Mouse (Mus musculus): ENCODE results near the gene Ovol3.
"Not testable (repeated sequence)": the region's sequence is repeated elsewhere in the genome, so short reads cannot be mapped to it uniquely, and the experiment has no call there.

Ovol3 gene

DNA sequence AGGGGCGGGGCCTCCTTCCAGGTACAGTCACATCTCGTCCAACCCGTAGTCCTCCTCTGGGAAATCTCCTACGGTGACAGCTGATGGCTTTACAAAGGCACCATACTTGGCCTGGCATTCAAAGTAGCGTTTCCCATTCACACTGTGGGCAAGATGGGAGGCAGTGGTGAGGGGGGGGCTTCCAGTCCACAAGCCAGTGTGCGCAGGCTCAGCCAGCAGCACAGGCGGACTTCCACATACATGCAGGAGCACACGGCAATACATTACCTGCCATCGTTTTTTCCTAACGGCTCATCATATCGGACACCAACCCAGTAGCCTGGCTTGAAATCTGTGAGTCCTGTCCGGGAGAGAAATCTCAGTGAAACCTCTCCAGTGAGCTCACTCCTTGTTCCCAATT, 11.3 kb downstream of the Ovol3 start:
- in situ Hi-C loops (cut with MboI, MseI): no loop called here

DNA sequence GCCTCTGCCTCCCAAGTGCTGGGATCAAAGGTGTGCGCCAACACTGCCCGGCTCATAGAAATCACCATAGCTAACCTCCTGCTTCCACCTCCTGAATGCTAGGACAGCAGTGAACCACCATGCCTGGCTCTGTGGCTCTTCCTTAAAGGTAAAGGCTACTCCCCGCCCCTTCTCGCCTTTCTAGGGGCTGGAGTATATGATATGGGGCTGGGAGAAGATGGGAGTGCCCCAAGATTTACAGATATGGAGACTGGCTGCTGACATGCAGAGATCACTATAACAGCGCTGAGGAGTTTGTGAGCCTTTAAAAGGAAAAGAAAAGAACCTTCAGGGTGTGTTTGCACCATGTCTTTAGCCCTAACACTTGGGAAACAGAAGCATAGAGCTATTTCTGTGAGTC, 13.3 kb downstream of the Ovol3 start:
- in situ Hi-C loops (cut with MboI, MseI): no loop called here

DNA sequence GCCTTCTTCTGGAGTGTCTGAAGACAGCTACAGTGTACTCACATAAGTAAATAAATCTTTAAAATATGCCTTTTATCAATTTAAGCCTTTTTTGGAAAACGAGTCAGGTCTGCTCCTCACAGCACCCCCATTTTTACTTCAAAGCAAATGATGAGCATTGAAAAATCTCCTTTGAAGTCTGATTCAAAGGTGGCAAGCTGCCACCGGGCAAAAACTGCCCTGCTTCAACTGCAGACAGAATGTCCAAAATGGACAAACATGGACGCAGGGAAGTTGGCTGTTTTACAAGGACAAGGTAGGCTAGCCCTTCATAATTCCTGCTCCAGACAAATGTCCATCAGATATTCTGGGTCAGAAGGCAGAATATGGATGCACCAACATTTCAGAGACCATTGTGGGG, 14.1 kb downstream of the Ovol3 start:
- in situ Hi-C loops (cut with MboI, MseI): no loop called here

DNA sequence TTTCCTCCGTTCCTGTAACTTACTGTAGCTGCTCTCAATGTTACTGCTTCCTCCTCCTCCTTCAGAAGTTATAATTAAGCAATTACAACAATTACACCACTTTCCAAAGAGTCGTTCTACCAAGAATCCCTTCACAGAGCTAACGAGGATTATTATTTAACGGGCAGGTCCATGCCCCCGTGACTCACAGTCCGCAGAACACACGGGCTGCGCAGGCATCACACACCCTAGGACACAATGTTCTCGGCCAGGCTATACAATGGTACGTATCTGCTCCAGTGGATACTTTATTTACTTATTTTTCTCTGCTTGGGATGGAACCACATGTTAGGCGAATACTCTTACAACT, 15.5 kb downstream of the Ovol3 start:
- in situ Hi-C loops (cut with MboI, MseI): no loop called here

DNA sequence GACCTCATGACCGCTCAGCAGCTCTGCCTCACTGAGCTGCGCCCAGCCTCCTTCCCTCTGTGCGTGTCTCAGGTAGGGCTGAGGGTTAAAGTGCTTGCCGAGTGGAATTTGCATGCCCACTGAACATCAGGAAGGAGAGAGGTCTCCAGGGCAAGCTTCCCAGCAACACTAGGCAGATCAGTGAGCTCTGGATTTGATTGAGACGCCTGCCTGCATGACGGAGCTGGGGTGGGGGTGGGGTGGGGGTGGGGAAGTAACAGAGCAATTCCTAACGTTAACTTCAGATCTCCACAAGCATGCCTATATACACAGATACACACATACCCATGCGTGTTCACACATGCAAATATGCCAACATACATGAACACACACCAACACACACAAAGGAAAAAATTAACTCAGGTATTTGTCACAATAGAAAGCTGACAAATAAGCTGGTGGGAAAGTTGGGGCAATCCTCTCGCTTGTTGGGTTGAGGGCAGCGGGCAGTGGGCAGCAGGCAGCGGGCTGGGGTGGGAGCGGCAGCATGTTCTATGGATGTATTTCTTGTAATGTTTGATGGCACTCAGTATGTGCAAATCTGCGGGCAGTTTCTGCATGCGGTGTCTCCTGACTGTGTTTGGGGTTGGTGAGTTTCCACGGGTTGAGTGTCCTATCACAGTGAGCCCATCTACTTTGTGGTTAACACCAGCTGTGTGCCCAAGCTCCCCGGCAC, 16.1 kb downstream of the Ovol3 start:
- in situ Hi-C loops (cut with MboI, MseI): no loop called here

DNA sequence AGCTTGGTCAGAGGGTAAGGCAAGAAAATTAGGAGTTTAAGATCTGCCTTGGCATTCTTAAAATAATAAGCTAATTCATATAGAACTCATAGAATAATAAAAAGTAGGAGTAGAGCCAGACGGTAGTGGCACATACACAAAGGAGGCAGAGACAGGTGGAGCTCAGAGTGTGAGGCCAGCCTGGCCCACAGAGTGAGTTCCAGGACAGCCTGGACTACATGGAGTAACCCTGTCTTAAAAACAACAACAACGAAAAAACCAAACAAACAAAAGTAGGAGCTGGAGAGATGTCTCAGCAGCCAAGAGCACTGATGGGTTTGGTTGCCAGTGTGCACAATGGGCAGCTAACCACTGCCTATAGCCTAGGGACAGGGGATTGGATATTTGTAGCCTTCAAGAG, 18.2 kb downstream of the Ovol3 start:
- in situ Hi-C loops (cut with MboI, MseI): no loop called here

DNA sequence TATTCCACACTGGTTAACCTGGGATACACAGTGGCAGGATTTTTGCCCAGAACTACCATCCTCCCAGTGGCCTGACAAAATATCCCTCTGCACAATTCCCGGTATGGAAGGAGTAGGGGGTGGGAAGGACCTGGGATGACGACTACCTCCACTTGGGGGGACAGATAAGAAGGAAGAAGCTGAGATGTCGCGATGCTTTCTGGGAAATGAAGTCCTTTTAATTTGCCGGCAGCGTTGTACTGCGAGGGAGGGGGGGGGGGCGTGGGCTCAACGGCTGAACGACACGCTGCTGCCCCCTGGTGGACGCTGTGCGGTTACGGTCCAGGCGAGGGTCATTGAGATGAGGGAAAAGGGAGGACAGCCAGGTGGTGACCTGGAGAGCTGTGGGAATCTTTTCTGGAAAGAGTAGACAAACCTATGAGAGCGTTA, 18.8 kb downstream of the Ovol3 start:
- in situ Hi-C loops (cut with MboI, MseI): no loop called here

DNA sequence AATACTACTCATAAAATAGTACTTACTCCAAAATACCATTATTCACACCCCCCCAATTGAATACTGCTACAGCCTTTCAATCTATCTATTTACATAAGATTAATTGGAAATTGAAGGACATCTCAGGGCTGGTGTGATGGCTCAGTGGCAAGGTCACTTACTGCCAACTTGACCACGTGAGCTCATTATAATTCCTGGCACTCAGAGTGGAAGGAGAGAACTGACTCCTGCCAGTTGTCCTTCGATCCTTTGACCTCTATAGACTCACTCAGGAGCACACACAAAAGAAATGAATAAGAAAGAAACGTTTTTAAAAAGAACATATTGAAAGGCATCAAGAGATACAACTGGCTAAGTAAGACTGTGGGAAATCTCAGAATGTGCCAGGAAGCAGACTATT, 19.6 kb downstream of the Ovol3 start:
- in situ Hi-C loops (cut with MboI, MseI): no loop called here

DNA sequence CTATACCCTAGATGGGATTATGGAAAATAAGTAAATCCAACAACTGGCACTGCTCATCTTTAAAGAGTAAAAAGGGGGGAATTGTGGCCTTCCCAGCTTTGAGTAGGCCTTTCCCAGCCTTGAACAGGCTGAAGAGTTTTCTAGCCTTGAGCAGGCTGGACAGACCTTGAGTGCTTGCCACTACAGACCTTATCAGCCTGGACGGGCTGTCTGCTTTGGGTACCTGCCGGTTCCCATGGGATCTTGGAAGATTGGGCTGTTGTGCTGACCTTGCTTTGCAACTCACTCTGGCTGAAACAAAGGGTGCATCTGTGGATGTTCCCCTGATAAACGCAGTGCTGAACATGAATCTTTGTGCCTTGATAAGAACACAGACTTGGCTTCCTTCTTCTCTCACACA, 21.6 kb downstream of the Ovol3 start:
- in situ Hi-C loops (cut with MboI, MseI): loop anchor here (5.0 kb wide), 1 partner anchor 42 kb away; no protein-coding TSS in a partner anchor

DNA sequence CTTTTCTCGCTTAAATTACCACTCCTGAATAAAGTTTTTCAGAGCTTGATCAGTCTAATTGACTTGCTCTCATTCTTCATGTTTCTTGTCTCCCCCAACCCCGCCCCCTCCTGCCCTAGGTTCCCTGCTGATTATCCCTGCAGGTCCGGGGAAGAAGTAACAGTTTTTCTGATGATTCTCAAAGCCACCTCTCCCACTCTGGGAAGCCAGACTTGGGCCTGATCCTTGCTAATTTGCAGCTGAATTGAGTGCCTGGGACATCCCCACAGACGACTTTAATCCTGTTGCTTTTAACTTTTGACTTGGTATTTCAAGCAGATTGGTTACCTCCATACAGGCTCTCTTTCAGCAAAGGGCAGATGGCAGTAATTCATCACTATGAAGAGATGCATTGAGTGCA, 24.5 kb downstream of the Ovol3 start:
- in situ Hi-C loops (cut with MboI, MseI): loop anchor here (5.0 kb wide), 1 partner anchor 39 kb away; no protein-coding TSS in a partner anchor

DNA sequence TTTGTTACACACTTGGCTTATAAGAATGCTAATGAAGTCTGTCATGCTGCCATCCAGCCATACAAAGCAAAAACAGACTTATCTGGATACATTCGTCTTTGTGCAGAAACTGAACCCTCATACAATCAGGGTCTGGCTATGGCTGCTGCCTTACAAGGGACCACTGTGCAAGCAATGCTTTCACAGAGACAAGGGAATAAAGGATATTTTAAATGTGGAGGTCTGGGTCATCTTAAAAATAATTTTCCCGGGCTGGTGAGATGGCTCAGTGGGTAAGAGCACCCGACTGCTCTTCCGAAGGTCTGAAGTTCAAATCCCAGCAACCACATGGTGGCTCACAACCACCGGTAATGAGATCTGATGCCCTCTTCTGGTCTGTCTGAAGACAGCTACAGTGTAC, 29.2 kb downstream of the Ovol3 start:
- in situ Hi-C loops (cut with MboI, MseI): not testable (repeated sequence)

DNA sequence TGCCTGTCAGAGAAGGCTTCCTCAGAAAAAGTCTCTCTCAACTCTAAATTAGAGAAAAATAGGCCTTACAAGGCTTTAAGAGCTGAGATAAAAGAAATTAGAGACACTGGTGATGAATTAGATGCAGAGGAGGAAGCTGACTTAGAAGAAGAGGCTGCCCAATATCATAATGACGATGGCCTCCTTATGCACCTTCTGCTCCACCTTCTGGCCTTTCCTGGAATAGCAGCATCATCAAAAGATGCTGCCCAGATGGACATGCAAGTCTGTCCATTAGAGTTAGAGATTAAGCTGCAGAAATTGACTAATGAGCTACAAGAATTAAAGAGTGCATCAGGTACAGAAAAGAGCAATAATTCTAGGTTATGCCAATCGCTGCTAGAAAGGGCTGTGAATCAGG, 30.1 kb downstream of the Ovol3 start:
- in situ Hi-C loops (cut with MboI, MseI): no loop called here

DNA sequence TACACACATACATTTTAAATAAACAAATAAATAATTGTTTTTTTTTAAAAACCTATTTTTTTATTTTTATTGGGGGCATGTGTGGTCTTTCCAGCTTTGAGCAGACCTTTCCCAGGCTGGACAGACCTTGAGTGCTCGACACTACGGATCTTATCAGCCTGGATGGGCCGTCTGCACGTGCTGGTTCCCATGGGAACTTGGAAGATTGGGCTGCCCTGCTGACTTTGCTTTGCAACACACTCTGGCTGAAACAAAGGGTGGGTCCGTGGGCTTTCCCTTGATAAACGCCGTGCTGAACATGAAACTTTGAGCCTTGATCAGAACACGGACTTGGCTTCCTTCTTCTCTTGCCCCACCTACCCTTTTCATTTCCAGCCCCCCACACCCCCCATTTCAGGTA, 31.1 kb downstream of the Ovol3 start:
- in situ Hi-C loops (cut with MboI, MseI): no loop called here

DNA sequence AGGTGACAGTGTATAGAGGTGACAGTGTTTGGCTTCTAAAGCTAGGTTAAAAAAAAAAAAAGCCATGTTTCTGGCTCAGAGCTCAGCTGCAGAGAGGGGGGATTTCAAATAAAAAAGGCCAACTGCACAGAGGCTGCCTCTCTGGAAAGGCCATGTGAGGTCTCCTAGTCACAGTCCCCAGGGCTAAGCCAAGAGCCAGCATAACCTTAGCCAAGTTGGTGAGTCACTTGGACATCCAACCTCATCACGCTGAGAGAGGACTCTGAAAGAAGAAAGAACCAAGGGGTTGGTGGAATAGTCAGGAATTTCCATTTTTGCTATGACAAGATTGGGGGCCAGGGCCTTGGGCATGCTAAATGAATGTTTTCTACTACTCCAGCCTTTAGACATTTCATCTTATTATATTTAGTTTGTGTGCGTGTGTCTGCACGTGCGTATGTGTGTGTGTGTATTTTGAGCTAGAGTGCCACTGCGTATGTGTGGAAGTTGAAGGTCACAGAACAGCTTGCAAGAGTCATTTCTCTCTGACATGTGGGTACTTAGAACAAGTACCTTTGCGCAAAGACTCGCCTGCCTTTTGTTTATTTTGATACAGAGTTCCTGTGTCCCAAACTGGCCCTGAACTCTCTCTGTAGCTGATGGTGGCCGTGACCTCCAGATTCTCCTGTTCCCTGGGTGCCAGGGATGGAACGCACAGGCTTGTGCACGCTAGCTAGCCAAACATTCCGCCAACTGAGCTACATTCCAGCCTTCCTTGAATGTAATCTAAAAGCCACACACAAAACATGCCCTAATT, 32.4 kb downstream of the Ovol3 start:
- in situ Hi-C loops (cut with MboI, MseI): no loop called here

DNA sequence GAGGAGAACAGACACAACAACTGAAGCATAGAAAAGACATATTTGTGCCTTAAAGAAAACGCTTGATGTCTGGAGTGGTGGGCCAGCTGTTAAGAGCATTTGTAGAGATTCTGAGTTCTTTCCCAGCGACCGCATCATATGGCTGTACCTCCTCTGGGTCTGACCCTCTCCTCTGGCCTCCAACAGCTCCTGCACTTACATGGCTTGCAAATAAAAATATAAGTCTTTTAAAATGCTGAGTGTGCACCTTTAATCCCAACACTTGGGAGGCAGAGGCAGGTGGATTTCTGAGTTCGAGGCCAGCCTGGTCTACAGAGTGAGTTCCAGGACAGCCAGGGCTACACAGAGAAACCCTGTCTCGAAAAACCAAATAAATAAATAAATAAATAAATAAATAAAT, 34.9 kb downstream of the Ovol3 start:
- in situ Hi-C loops (cut with MboI, MseI): not testable (repeated sequence)

DNA sequence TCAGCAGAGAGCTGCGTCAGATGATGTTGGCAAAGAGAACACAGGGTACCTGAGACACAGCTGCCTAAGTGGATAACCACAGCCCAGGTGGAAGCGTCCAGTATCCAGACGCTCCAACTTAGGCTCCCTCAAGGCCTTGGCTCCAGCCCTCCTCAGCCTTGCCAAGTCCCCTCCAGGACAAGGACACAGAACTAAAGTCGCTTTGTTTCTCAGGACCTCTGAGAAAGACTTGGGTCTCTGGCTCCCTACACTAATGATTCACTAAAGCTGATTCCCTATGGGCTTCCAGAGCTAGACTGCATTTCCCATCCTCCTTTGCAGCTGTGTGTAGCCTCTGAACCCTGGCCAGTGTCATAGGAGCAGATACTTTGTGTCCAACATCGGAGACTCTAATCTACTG, 35.3 kb downstream of the Ovol3 start:
- in situ Hi-C loops (cut with MboI, MseI): no loop called here

DNA sequence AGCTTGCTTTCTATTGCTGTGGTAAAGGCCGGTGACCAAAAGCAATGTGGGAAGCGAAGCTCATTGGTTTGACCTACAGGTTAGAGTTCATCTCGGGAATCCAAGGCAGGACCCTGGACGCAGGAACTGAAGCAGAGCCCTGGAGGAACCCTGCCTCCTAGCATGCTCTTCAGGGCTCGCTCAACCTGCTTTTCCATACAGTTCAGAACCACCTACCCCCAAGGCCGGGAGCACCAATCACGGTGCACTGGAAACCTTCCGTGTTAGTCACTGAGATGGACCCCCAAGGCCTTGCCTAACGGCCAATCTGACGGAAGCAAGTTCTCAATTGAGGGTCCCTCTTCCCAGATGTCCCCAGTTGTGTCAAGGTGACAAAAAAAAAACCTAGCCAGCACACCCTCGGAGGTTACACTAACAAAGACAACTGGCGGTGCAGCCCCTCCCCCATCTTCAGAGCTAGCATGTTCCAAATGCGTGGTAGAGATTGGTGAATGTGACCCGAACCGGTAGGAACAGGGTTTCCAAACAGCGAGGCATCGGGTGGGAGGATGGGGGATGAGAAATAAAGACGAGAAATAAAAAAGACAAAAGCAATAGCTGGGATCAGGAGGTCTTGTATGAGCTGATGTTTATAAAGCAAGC, 35.9 kb downstream of the Ovol3 start:
- in situ Hi-C loops (cut with MboI, MseI): no loop called here

DNA sequence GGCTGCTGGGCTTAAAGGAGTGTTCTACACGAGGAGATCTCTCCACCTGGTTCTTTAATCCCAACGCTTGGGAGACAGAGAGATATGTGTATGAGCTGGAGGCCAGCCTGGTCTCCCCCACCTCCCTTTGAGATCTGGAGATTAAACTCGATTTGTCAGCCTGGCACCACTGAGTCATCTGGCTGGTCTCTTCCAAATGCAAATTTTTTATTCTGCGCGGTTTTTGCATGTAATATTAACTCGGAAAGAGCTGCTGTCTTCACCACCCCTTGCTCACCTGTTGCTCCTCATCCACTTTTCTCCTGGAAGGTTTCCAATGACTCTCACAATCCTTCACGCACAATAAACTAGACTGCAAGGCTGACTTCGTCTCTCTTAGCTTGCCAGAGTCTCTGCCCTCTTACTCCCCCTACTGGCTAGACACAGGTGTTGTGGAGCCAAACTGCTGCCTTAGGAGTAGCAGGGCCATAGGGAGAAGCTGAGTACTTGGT, 37.0 kb downstream of the Ovol3 start, which contains the start of gene Capns1:
Gene Capns1 (minus strand): TSS at position 331 of the 491 bp plus-strand sequence.
- in situ Hi-C loops (cut with MboI, MseI): no loop called here

DNA sequence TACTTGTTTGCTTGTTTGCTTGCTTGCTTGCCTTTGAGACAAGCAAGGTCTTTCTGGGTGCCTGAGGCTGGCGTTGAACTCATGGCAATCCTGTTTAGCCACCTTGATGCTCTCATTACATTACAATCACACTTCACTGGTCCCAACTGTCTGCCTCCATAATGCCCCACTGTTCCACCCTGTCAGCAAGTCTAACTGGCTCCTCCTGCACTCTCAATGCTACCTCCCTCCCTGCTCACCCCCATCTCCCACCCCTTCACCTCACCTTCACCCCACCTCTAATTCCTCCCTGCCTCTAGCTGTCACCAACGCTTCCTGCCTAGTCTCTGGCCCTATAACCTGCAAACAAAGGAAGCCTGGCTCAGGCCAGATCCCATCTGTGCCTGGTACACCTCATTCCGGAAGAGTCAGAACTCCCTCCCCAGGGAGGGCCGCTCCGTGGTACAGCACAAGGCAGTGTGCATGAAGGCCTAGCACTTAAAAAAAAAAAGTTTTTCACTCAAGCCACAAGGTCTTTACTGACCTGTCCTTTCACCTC, 37.9 kb downstream of the Ovol3 start:
- in situ Hi-C loops (cut with MboI, MseI): no loop called here

DNA sequence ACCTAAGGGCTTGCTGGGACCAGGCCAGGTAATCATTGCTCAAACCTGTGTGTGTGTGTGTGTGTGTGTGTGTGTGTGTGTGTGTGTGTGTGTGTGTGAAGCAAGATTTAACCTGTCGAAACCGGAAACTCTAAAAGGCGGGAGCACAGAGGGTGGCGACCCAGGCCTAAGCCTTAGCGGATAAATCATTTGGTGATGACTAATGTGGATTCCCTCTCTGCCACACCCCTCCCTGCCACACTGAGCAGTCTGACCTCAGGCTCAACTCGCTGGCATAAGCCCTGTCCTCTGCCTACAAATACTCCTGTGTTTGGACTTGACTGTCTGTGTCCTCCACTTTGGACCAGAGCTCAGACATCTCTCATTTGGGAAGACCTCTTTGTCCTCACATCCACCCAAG, 39.4 kb downstream of the Ovol3 start:
- in situ Hi-C loops (cut with MboI, MseI): no loop called here

DNA sequence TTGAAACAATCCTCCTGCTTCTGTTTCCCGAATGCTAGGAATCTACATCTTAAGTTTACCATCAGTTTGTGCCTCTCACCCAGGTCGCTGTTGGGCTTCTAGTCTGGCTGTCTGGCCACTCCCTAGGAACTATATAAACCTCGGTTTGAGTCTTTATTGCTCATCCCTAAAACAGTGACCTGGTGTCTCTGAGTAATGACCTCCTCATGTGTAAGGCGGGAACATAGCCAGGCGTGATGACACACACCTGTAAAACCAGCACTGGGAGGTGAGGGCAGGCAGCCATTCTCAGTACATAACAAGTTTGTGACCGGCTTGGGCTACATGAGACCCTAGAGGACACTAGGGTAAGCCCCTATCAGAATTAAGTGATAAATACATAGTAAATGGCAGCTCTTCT, 40.1 kb downstream of the Ovol3 start:
- in situ Hi-C loops (cut with MboI, MseI): no loop called here

DNA sequence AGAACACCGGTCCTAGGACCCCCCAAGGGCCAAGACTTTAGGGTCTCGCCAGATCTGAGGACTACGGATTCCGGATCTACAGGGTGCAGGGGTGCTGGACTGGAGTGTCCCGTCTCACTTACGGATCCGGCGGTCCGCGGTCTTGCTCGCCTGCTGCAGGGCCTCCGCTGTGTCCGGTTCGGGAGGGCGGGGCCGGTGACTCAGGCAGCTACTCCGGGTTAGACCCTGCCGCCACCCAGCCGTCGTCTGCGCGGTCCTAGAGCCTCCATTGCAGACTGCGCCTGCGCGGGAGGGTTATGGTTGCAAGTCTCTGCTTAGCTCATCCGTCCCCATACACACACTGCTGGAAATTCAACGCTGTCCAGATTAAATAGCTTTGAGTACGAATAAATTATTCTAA, 40.6 kb downstream of the Ovol3 start:
- in situ Hi-C loops (cut with MboI, MseI): no loop called here
